10 mouse cellular contexts compared by ENCODE assay signal in genomic region chr12:86037235-86037921, GRCm38 (mm10). TPM values are rescaled to one million over a fixed set of nuclear protein-coding genes. Genes with fewer than 3 reads are reported as not detected.
DNase-seq lines count a peak whose midpoint lies in the region; ATAC-seq and TF ChIP-seq lines count a peak whose summit lies in the region.
"Had no signal": no experiment of that assay in that cellular context is flagged by ENCODE, and none has a peak within 500 bp of the region (broad histone marks: within the 10 kb centered on the region; RNA-seq: fewer than 3 reads in every experiment).

No protein-coding gene starts in this region.

- H3K79me2 ChIP-seq in myocyte (ENCODE audit: control insufficient read depth, insufficient read depth), result no peaks in the 10 kb centered on the region

- peaks cover 16% of the 10 kb centered on the region for H3K4me1 ChIP-seq in heart, embryonic 16.5 days (ENCODE audit: control insufficient read depth, insufficient read depth, low read length)
- 0 out of 2 replicates have a peak, but pooled peaks cover 2% of the 10 kb centered on the region for H3K4me1 ChIP-seq in hindbrain, embryonic 11.5 days (replicated peaks; ENCODE audit: control insufficient read depth, insufficient read depth, low read length)

- no peak overlapping the region for H3K4me2 ChIP-seq in heart, embryonic 16.5 days (ENCODE audit: low read depth, low read length)
- no peak overlapping the region for H3K4me2 ChIP-seq in hindbrain, embryonic 11.5 days (replicated peaks; ENCODE audit: low read depth, low read length)
- H3K4me2 ChIP-seq in myocyte (ENCODE audit: low read depth), result peak overlapping the region; percentile 45

- intact Hi-C loops in heart, postnatal 10 days (cut with DNase I), result no loop called here

- no peaks in the 10 kb centered on the region for H3K27me3 ChIP-seq in heart, embryonic 16.5 days (ENCODE audit: control insufficient read depth, insufficient read depth, low read length)
- no peaks in the 10 kb centered on the region for H3K27me3 ChIP-seq in hindbrain, embryonic 11.5 days (ENCODE audit: control insufficient read depth, insufficient read depth, low read length)
- no peaks in the 10 kb centered on the region for H3K27me3 ChIP-seq in myocyte (ENCODE audit: control insufficient read depth, insufficient read depth, insufficient read length)

- no peak overlapping the region for H3K27ac ChIP-seq in heart, embryonic 16.5 days (ENCODE audit: low read length)
- no peak overlapping the region for H3K27ac ChIP-seq in hindbrain, embryonic 11.5 days (ENCODE audit: low read depth, low read length)

- H3K9me3 ChIP-seq in heart, embryonic 16.5 days (replicated peaks; ENCODE audit: control insufficient read depth, low read length), result no peaks in the 10 kb centered on the region
- H3K9me3 ChIP-seq in hindbrain, embryonic 11.5 days (ENCODE audit: control insufficient read depth, low read length), result no peaks in the 10 kb centered on the region

- DNase-seq in heart, postnatal 10 days, result no peak
- peak; percentile 76 for DNase-seq in embryo, embryonic 11 days
- peak; percentile 30 for DNase-seq in hindbrain, embryonic 11.5 days (ENCODE audit: low spot score)
- DNase-seq in right cerebral cortex, postnatal 10 days (ENCODE audit: low spot score in 2 of 2), result no peak
- DNase-seq in MN1 (ENCODE audit: low spot score), result no peak
- DNase-seq in cerebellum, adult 11 months, result no peak
- DNase-seq: cerebellum, postnatal 14 days; kidney, adult 9 months had no signal

- H3ac ChIP-seq in myocyte (ENCODE audit: control insufficient read depth, insufficient read length), result no peak overlapping the region

- no peak for TF ChIP-seq POLR2A in myocyte (IDR thresholded peaks at IDR 0.05; ENCODE audit: insufficient read length, low read depth)

- no peak overlapping the region for H3K4me3 ChIP-seq in heart, embryonic 16.5 days (ENCODE audit: low read length)
- H3K4me3 ChIP-seq in hindbrain, embryonic 11.5 days (ENCODE audit: low read depth, low read length), result no peak overlapping the region
- no peak overlapping the region for H3K4me3 ChIP-seq in myocyte

- H3K36me3 ChIP-seq in heart, embryonic 16.5 days (ENCODE audit: control insufficient read depth, insufficient read depth), result no peaks in the 10 kb centered on the region
- no peaks in the 10 kb centered on the region for H3K36me3 ChIP-seq in hindbrain, embryonic 11.5 days (ENCODE audit: control insufficient read depth, insufficient read depth, low read length)
- H3K36me3 ChIP-seq in myocyte (ENCODE audit: control insufficient read depth, insufficient read depth), result peaks cover 8% of the 10 kb centered on the region

- WGBS in heart, embryonic 16.5 days, result 34% methylated on average over 12 of the region's 12 CpGs
- WGBS in hindbrain, embryonic 11.5 days, result 32% methylated on average over 12 of the region's 12 CpGs

- H3K9ac ChIP-seq in heart, embryonic 16.5 days (ENCODE audit: low read length), result no peak overlapping the region
- no peak overlapping the region for H3K9ac ChIP-seq in hindbrain, embryonic 11.5 days (ENCODE audit: low read depth, low read length)

- peak; percentile 72 for ATAC-seq in heart, embryonic 16.5 days (replicated peaks; ENCODE audit: extremely low read depth, insufficient read depth, low FRiP score)
- peak; percentile 70 for ATAC-seq in hindbrain, embryonic 11.5 days (ENCODE audit: low FRiP score)

TF ChIP-seq in myocyte, 11 proteins besides CTCF, POLR2A, EP300 and RAD21:
- TF ChIP-seq TCF12 (IDR thresholded peaks at IDR 0.05; ENCODE audit: insufficient read depth, poor library complexity, severe bottlenecking) (peak; percentile 49), MYOG (IDR thresholded peaks at IDR 0.05; ENCODE audit: control insufficient read depth in 1 of 3, insufficient read depth in 1 of 3, insufficient read length in 2 of 3, low read depth in 2 of 3) (peak in 2 of 3 experiments; percentile 39 to 75), USF1 (IDR thresholded peaks at IDR 0.05; ENCODE audit: low read depth) (no peak), MYOD1 (IDR thresholded peaks at IDR 0.05; ENCODE audit: control insufficient read depth in 1 of 3, insufficient read length in 2 of 3, low read depth in 2 of 3) (peak; percentile 20 to 60 (median 35)), POLR2AphosphoS2 (IDR thresholded peaks at IDR 0.05; ENCODE audit: insufficient read length, low read depth) (no peak), CEBPB (IDR thresholded peaks at IDR 0.05; ENCODE audit: insufficient read depth, poor library complexity, severe bottlenecking) (no peak), TCF3 (IDR thresholded peaks at IDR 0.05; ENCODE audit: insufficient read length, low read depth) (no peak), REST (IDR thresholded peaks at IDR 0.05; ENCODE audit: insufficient read depth, insufficient read length) (no peak), MAX (IDR thresholded peaks at IDR 0.05; ENCODE audit: low read depth) (no peak), SRF (IDR thresholded peaks at IDR 0.05; ENCODE audit: control insufficient read depth, insufficient read length, low read depth) (no peak), E2F4 (IDR thresholded peaks at IDR 0.05; ENCODE audit: insufficient read depth) (no peak)
TF ChIP-seq in myocyte: peak in this region for 3.

RNA-seq across cellular contexts. Expression of gene Tgfb3, which starts 41.5 kb away (rescaled TPM):
- 23.9 and 26.1 TPM in 2 replicates for polyA plus RNA-seq in heart, embryonic 16.5 days (2015; fragmentation: Nextera tagmentation; extraction: Ambion mirVana)
- total RNA-seq in heart, postnatal 10 days (2021), result 10 to 100 TPM; 19.8 to 20.7 TPM
- polyA plus RNA-seq in hindbrain, embryonic 11.5 days (2014; fragmentation: Nextera tagmentation; extraction: Ambion mirVana), result 5.7 and 6.0 TPM in 2 replicates
- polyA plus RNA-seq in myocyte (2012; fragmentation: generic; extraction: Trizol), result 79.2 TPM

RNA-seq across cellular contexts. Expression of gene Ift43, which starts 45.0 kb away (rescaled TPM):
- polyA plus RNA-seq in heart, embryonic 16.5 days (2015; fragmentation: Nextera tagmentation; extraction: Ambion mirVana), result 116 and 118 TPM in 2 replicates
- total RNA-seq in heart, postnatal 10 days (2021), result 10 to 100 TPM; 30.2 to 34.0 TPM
- 93.8 and 102 TPM in 2 replicates for polyA plus RNA-seq in hindbrain, embryonic 11.5 days (2014; fragmentation: Nextera tagmentation; extraction: Ambion mirVana)
- 93.4 TPM for polyA plus RNA-seq in myocyte (2012; fragmentation: generic; extraction: Trizol)

Comparison
In these comparisons a context has a peak if more than half of its experiments do, and no peak if none do; other contexts are left out.
1. DNase-seq: peak in embryo, embryonic 11 days (single experiment) and hindbrain, embryonic 11.5 days (single experiment); none in heart, postnatal 10 days (0 of 2), right cerebral cortex, postnatal 10 days (0 of 2), MN1 (single experiment) and cerebellum, adult 11 months (single experiment).